23 mouse cellular contexts compared by ENCODE assay signal in genomic region chr6:34101531-34102396, GRCm38 (mm10).
DNase-seq lines count a peak whose midpoint lies in the region; ATAC-seq and TF ChIP-seq lines count a peak whose summit lies in the region.
"Had no signal": no experiment of that assay in that cellular context is flagged by ENCODE, and none has a peak within 500 bp of the region (broad histone marks: within the 10 kb centered on the region; RNA-seq: fewer than 3 reads in every experiment).

No protein-coding gene starts in this region.

- no peak overlapping the region for H3K27ac ChIP-seq in heart, embryonic 11.5 days (ENCODE audit: low read depth, low read length)
- no peak overlapping the region for H3K27ac ChIP-seq in lung, embryonic 14.5 days (ENCODE audit: low read depth)
- no peak overlapping the region for H3K27ac ChIP-seq in lung, postnatal 0 days (ENCODE audit: low read length)
- H3K27ac ChIP-seq in hindbrain, embryonic 13.5 days: no peak overlapping the region
- H3K27ac ChIP-seq: hindbrain, embryonic 10.5 days; limb, embryonic 13.5 days; liver, embryonic 12.5 days; midbrain, embryonic 13.5 days had no signal

- H3K27me3 ChIP-seq in heart, embryonic 11.5 days (ENCODE audit: control insufficient read depth, insufficient read depth, low read length): no peaks in the 10 kb centered on the region
- H3K27me3 ChIP-seq in lung, embryonic 14.5 days (ENCODE audit: insufficient read depth, low read length): no peaks in the 10 kb centered on the region
- no peaks in the 10 kb centered on the region for H3K27me3 ChIP-seq in lung, postnatal 0 days (replicated peaks; ENCODE audit: insufficient read depth, low read length)
- H3K27me3 ChIP-seq in hindbrain, embryonic 13.5 days: no peaks in the 10 kb centered on the region
- H3K27me3 ChIP-seq: liver, embryonic 12.5 days; megakaryocyte, embryonic 14.5 days; midbrain, embryonic 13.5 days had no signal

- H3K9ac ChIP-seq in heart, embryonic 11.5 days (ENCODE audit: low read depth, low read length): no peak overlapping the region
- H3K9ac ChIP-seq in lung, embryonic 14.5 days: no peak overlapping the region
- H3K9ac ChIP-seq in lung, postnatal 0 days (replicated peaks; ENCODE audit: low read depth): no peak overlapping the region
- H3K9ac ChIP-seq in hindbrain, embryonic 13.5 days: no peak overlapping the region
- H3K9ac ChIP-seq: forebrain, postnatal 0 days; limb, embryonic 13.5 days; liver, embryonic 12.5 days; midbrain, embryonic 13.5 days had no signal

- H3K36me3 ChIP-seq in heart, embryonic 11.5 days (ENCODE audit: control insufficient read depth, insufficient read depth, low read length): no peaks in the 10 kb centered on the region
- H3K36me3 ChIP-seq in lung, embryonic 14.5 days (ENCODE audit: insufficient read depth): 0 out of 2 replicates have a peak, but pooled peaks cover 2% of the 10 kb centered on the region
- no peaks in the 10 kb centered on the region for H3K36me3 ChIP-seq in lung, postnatal 0 days (ENCODE audit: insufficient read depth, low read length)
- H3K36me3 ChIP-seq in hindbrain, embryonic 13.5 days: no peaks in the 10 kb centered on the region
- H3K36me3 ChIP-seq: hindbrain, embryonic 10.5 days; limb, embryonic 13.5 days; liver, embryonic 12.5 days; midbrain, embryonic 13.5 days had no signal

- no peak for ATAC-seq in heart, embryonic 11.5 days (replicated peaks; ENCODE audit: insufficient number of reproducible peaks, low FRiP score, low TSS enrichment)
- peak; percentile 21; the same call in 1 of the 2 replicates for ATAC-seq in lung, embryonic 14.5 days (ENCODE audit: insufficient read depth)
- ATAC-seq in lung, postnatal 0 days: no peak
- no peak for ATAC-seq in hindbrain, embryonic 13.5 days (ENCODE audit: low FRiP score)
- ATAC-seq: CD4-positive, CD25-positive, alpha-beta regulatory T cell, adult 4 months; forebrain, postnatal 0 days; intestine, postnatal 0 days; liver, embryonic 12.5 days; midbrain, embryonic 13.5 days had no signal

- H3K4me3 ChIP-seq in heart, embryonic 11.5 days (ENCODE audit: low read depth, low read length): no peak overlapping the region
- no peak overlapping the region for H3K4me3 ChIP-seq in lung, embryonic 14.5 days (ENCODE audit: low read depth, low read length)
- no peak overlapping the region for H3K4me3 ChIP-seq in lung, postnatal 0 days (ENCODE audit: low read depth, low read length)
- H3K4me3 ChIP-seq in hindbrain, embryonic 13.5 days: no peak overlapping the region
- H3K4me3 ChIP-seq: hindbrain, embryonic 10.5 days; limb, embryonic 13.5 days; liver, embryonic 12.5 days; megakaryocyte, embryonic 14.5 days; midbrain, embryonic 13.5 days had no signal

- no peak for TF ChIP-seq EP300 in lung, postnatal 0 days (IDR thresholded peaks at IDR 0.05)

- H3K4me1 ChIP-seq in heart, embryonic 11.5 days (ENCODE audit: control insufficient read depth, insufficient read depth, low read length): no peaks in the 10 kb centered on the region
- H3K4me1 ChIP-seq in lung, embryonic 14.5 days (ENCODE audit: insufficient read depth): 0 out of 2 replicates have a peak, but pooled peaks cover 2% of the 10 kb centered on the region
- no peaks in the 10 kb centered on the region for H3K4me1 ChIP-seq in lung, postnatal 0 days (ENCODE audit: insufficient read depth, low read depth, low read length)
- H3K4me1 ChIP-seq in hindbrain, embryonic 13.5 days (replicated peaks): no peaks in the 10 kb centered on the region
- H3K4me1 ChIP-seq: hindbrain, embryonic 10.5 days; limb, embryonic 13.5 days; liver, embryonic 12.5 days; megakaryocyte, embryonic 14.5 days; midbrain, embryonic 13.5 days had no signal

- DNase-seq in heart, adult 11 months: peak; percentile 80
- no peak for DNase-seq in lung, embryonic 14.5 days
- no peak for DNase-seq in lung, postnatal 0 days (ENCODE audit: low spot score)
- DNase-seq in thymus, postnatal 14 days: peak; percentile 59
- DNase-seq in thymus, postnatal 0 days (ENCODE audit: low spot score): no peak
- DNase-seq in thymus, postnatal 4 days: peak; percentile 56
- DNase-seq: adrenal gland, postnatal 36 days; cerebellum, adult 11 months; cerebellum, adult 9-11 months; forebrain, postnatal 0 days; gastrocnemius, postnatal 36 days; heart, postnatal 10 days; kidney, postnatal 14 days; lung, adult 18-20 months had no signal

- H3K9me3 ChIP-seq in heart, embryonic 11.5 days (replicated peaks; ENCODE audit: control insufficient read depth, low read length): no peaks in the 10 kb centered on the region
- H3K9me3 ChIP-seq in lung, embryonic 14.5 days (ENCODE audit: low read depth, low read length): no peaks in the 10 kb centered on the region
- H3K9me3 ChIP-seq in lung, postnatal 0 days (ENCODE audit: low read length): no peaks in the 10 kb centered on the region
- no peaks in the 10 kb centered on the region for H3K9me3 ChIP-seq in hindbrain, embryonic 13.5 days
- H3K9me3 ChIP-seq: hindbrain, embryonic 10.5 days; limb, embryonic 13.5 days; liver, embryonic 12.5 days; midbrain, embryonic 13.5 days had no signal

- no peak for TF ChIP-seq CTCF in lung, embryonic 14.5 days (IDR thresholded peaks at IDR 0.05; ENCODE audit: low read depth)
- TF ChIP-seq CTCF in lung, postnatal 0 days (IDR thresholded peaks at IDR 0.05): no peak

- H3K4me2 ChIP-seq in heart, embryonic 11.5 days: no peak overlapping the region
- no peak overlapping the region for H3K4me2 ChIP-seq in lung, embryonic 14.5 days
- no peak overlapping the region for H3K4me2 ChIP-seq in lung, postnatal 0 days (replicated peaks; ENCODE audit: low read depth, low read length)
- no peak overlapping the region for H3K4me2 ChIP-seq in hindbrain, embryonic 13.5 days
- H3K4me2 ChIP-seq: limb, embryonic 13.5 days; liver, embryonic 12.5 days; midbrain, embryonic 13.5 days had no signal

- 72% methylated on average over 15 of the region's 15 CpGs for WGBS in heart, embryonic 11.5 days (ENCODE audit: insufficient replicate concordance)
- 87% methylated on average over 15 of the region's 15 CpGs for WGBS in lung, embryonic 14.5 days
- WGBS in lung, postnatal 0 days: 84% methylated on average over 15 of the region's 15 CpGs
- 93% methylated on average over 15 of the region's 15 CpGs for WGBS in hindbrain, embryonic 13.5 days

Comparison
In these comparisons a context has a peak if more than half of its experiments do, and no peak if none do; other contexts are left out.
1. DNase-seq: peak in heart, adult 11 months (single experiment), thymus, postnatal 14 days (single experiment) and thymus, postnatal 4 days (single experiment); none in lung, embryonic 14.5 days (single experiment), lung, postnatal 0 days (single experiment) and thymus, postnatal 0 days (single experiment).